Mouse (Mus musculus): ENCODE measurements at regions not wholly inside any gene's neighbourhood (a gene's known extent, or its start where the extent isn't known, plus 50 kb on each side); places are given as distances from the start of the nearest gene placed in this dataset.

DNA sequence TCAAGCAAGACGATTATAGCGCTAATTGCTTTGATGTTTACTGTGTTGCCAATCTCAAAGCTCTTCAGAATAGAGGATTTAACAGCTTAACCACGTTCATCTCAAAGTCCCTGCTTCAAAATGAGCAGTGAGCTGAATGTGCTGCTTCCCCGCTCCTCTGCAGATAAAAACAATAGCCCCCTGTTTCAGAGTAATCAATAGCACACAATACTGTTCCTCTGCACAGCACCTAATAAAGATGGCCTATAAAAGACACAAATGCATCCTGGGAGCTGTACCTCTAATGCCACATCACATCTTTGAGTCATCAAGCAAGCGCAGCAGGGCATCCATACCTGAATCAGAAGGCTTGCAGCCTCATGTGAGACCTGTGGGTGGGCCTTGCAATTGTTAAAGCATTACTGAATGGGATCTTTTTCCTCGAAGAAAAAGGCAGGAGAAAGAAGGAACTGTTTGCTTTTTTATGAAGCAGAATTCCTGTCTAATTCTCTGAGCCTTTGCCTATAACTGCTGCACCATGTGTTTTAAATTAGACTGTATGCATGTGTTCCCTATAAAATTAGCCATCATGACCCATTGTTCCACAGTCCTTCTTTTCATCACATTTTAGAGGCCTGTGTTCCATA is 648.5 kb upstream of the Cited2 start:
- TF ChIP-seq CTCF (conservative IDR thresholded peaks at IDR 0.05; ENCODE audit: insufficient read depth, insufficient read length, low read depth, low read length) (no peak), POLR2A (IDR thresholded peaks at IDR 0.05; ENCODE audit: low read depth, low read length) (no peak)

All from kidney, adult 2 months (tissue).